Mouse (Mus musculus) mesoderm, embryonic 11.5 days (tissue): ENCODE measurements around the gene Fbxo39.
"Not testable (repeated sequence)": the region's sequence is repeated elsewhere in the genome, so short reads cannot be mapped to it uniquely, and the experiment has no call there.

ENCODE experiments used
- DNase-seq: peaks from one replicate; pipeline ENCODE4 v3.0.0-alpha.2; 2012; ENCODE audit warnings: low read depth, low spot score

Gene Fbxo39

DNA sequence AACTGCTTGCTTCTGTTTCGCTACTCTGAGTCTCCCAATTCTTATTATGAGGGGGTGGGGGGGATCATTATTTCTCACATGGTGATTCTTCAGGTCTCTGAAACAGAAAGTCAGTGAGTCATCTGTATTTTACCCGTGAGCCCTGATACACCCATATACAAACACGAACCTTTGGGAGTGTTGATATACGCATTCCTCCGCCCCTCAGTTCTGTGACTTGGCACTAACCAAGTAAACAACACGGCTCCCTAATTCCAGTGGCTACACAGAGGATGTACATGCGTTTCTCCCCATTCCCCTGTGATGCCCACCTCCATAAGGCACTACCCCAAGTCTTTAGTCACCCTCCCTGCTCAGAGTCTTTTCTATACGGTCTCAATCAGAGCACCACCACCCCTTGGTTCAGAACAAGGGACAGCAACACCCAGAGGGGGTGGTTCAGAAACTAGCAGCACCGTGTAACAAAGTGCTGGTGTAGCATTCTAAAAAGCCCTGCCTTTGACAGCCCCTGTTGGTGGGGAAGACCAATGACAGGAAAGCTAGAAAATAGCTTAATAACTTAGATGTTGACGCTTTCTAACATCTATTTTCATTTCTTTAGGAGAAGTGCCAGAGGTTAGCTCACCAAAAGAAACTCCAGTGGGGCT lies 2.8 kb upstream of the Fbxo39 start:
- no peak for DNase-seq

DNA sequence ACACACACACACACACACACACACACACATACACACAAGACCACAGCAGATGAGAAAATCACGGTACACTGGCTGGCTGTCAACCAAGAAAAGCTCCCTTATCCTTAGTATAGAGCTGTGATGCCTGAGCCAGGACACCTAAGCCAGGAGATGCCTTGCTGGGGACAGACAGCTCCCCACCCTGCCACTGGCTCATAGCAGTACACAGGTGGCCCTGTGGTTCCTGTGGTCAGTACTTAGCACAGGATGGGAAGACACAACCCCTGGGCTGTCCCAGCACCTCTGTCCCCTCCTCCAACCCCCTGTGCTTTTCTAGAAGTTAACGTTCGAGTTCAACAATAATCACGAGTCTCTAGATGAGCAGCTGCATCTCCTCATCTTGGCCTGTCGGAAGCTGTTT lies 3.8 kb downstream of the Fbxo39 start:
- no peak for DNase-seq

DNA sequence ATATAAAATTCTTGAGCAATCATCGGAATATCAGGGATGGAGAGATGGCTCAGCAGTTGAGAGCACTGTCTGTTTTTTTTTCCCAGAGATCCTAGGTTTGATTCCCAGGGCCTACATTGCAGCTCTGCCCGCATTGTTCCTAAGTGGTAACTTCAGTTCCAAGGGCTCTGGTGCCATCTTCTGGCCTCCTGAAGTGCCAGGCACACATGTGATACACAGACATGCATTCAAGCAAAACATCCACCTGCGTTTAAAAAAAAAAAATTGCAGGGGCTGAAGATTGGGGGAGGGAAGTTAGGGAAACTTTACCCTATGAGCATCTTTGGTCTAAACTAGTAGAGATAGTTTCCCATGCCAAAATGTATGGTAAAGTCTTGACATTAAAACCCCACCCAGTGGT lies 10.2 kb downstream of the Fbxo39 start:
- no peak for DNase-seq

DNA sequence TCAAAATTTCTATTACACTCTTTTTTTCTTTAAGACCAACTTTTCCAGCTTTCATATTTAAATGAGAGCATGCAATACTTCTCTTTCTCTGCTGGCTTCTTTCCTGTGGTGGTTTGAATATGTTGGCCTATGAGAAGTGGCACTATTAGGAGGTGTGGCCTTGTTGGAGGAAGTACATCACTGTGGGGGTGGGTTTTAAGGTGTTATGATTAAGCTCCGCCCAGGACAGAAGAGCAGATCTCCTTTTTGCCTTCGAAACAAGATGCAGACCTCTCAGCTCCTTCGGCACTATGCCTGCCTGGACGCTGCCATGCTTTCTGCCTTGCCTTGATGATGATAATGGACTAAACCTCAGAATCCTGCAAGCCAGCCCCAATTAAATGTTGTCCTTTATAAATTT lies 11.5 kb downstream of the Fbxo39 start:
- DNase-seq: no peak

DNA sequence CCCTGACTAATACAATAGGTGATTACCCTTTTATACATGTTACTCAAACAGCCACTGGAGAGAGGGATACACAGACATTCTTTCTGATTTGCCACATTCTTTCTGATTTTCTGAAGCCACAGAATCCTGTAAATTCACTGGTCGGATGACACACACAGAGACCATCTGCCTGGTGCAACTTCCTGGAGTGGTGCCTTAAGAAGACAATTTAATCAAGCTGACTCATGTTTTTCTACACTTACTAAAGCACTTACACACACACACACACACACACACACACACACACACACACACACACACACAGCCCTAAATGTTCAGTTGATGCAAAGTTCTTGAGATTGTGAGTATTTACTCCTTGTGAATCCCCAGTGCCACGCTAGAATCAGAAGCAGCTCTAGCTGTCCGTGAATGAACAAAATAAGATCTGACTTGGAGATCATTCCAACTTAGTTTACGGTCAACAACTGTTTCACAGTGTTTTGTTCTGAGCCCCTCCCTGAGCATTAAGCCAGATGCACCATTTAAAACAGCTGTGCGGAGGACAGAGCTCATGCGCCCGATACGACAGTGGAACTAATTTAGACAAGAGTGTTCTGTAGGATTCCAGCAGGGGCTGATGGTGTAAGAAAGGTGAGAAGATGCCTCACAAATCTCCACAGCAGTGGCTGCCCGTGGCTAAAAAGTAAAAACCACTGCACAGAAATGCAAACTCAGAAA lies 18.9 kb downstream of the Fbxo39 start:
- DNase-seq: no peak

DNA sequence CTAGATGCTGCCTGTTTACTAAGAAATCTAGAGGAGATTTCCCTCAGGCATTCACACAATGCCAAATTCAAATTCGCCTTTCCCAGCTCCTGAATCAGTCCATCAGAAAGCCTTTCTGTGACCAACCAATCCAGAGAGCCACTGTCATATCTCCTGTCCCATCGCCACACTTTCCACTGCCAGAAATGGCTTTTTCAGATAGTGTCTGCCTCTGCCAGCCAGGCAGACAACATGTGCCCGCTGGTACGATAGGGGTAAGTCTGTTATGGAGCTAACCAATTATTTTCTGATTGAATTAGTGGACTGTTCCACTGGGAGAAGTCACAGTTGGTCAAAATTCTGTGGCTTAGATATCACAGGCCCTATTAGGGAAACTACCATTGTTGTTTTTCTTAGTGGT lies 20.4 kb downstream of the Fbxo39 start:
- DNase-seq: no peak

DNA sequence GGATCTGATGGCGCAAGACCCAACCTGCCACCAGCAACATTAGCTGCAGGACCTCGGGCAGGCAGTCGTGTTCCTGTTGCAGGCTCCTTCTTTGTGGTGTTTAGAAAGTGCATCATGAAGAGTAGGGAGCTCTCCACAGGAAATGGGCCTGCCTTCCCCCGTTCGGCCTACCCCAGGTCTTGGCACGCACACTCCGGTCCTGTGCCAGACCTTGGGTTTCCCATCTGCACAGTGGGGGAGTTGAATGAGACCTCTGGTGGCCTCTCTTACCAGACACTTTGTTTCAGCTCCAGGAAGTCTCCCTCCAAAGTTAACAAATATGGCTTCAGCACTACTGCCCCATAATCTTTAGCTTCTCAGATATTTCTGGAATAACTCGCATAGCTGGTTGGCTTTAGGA lies 22.5 kb downstream of the Fbxo39 start:
- DNase-seq: no peak

DNA sequence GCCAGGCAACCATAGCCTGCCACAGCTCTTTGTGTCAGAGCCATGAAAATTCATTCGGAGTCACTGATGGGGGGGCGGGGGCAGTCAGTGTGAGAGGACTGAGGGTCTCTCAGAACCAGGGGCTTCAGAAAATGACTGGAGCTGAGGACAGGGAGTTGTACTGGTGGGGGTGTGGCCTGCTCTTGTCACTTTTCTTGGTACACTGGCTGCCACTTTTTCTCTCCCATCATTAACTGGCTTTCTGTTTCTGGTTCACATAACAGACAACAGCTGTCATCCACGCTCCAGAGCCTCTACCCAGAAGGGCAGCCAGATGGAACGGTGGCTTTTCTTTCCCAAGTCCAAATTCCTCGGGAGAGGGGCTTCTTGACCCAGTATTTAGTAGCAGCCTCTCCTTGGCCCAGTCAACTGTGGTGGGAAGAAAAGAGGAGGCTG lies 24.2 kb downstream of the Fbxo39 start:
- peak; percentile 41 for DNase-seq

- DNase-seq: no peak
Observed at GRCm38 (mm10) chr11:72339716-72340115, 25.5 kb downstream of the Fbxo39 start.

- DNase-seq: peak; percentile 82
Observed at GRCm38 (mm10) chr11:72342549-72343237, 28.4 kb downstream of the Fbxo39 start.

- DNase-seq: not testable (repeated sequence)
Observed at GRCm38 (mm10) chr11:72343238-72343625, 29.0 kb downstream of the Fbxo39 start.

- peak; percentile 71 for DNase-seq
Observed at GRCm38 (mm10) chr11:72343904-72344303, 29.7 kb downstream of the Fbxo39 start.

GRCm38 (mm10) chr11:72344486-72344885 lies 30.2 kb downstream of the Fbxo39 start:
- no peak for DNase-seq

DNA sequence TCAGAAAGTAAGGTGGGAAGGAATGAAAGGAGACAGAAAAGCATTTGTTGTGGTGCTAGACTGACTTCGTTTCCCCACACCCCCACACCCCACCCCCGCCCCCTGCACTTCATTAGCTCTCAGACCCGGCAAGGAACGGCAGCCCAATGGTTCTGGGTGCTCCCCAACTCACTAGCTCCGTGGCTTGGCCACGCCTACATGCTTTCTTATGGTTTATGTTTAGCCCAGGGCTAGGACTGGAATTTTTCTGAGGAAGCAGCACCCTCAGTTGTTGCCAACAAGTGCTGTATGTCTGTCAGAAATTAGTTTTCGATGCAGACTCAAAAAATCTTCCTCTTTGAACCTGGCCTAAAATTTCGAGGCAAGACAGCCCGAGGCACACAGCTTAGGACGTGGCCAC lies 34.3 kb downstream of the Fbxo39 start:
- no peak for DNase-seq

DNA sequence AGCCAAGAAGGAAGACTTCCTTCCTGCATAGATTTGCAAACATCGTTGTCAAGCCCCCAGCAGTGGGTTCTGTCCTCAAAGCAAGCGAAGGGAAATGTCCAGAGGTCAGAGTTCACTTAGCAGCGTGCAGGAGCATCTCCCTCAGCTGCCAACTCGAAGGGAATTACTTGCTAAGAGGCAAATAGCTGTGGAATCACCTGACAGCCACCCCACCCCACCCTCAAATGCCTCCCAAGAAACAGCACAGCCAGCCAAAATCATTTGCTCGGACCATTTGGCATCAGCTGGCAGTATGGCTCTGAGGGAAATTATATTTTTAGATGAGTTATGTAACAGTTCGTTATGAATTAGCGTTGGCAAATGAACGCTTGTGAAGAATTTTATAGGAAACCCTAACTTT lies 34.8 kb downstream of the Fbxo39 start:
- DNase-seq: no peak

GRCm38 (mm10) chr11:72349652-72350051 lies 35.4 kb downstream of the Fbxo39 start:
- no peak for DNase-seq

GRCm38 (mm10) chr11:72352272-72352671 lies 38.0 kb downstream of the Fbxo39 start:
- DNase-seq: no peak

- DNase-seq: no peak
Observed at GRCm38 (mm10) chr11:72353186-72353585, 38.9 kb downstream of the Fbxo39 start.

DNA sequence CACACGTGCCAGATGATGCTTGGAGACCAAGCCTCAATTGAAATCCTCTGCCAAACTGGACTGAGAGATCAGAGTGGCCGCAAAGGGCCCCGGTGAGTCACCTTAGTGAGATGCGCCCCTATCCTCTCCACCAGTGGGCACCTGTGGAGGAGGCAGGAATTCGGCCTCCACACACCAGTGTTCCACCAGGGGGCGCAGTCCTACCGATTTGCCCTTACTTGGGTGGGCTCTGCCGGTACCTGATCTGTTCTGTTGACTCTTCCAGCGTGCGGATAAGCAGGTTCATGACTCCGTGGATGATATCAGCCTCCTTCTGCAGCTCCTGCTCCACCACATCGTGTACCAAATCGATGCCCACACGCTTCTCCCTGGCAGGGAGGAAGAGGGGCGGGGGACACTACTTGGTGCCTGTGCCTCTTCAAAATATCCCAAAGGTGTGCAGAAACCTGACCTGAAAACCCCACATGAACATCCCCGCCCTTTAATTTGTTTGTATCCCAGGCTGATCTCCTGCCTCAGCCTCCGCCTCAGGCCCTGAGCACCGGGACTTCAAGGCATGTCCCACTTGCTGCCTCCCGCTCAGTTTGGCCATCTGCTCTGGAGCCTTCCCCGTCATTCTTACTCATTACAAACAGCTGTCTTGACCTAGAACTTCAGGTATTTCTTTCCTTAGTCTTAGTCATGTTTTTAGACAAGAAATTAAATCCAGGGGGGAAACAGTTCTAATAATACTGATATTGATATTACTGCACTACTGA lies 40.9 kb downstream of the Fbxo39 start:
- peak; percentile 76 for DNase-seq

GRCm38 (mm10) chr11:72361385-72362346 lies 47.4 kb downstream of the Fbxo39 start:
- peak; percentile 94 for DNase-seq

DNA sequence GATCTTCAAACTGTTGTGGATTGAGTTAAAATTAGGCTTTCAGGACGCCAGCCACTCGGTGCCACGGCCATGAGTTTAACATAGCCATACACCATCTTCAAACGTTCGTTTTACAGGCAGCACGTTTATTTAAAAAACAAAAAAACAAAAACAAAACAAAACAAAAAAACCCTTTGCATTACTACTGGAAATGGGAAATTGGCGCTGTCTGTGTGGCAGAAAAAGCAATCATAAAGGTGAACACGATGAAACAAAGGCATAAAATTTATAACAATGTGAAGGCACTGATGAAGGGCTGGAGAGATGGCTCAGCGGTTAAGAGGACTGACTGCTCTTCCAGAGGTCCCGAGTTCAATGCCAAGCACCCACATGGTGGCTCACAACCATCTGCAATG lies 48.1 kb downstream of the Fbxo39 start, which contains the start of gene Tekt1:
Gene Tekt1 (minus strand): TSS at position 96 of the 395 bp plus-strand sequence.
- DNase-seq: no peak
